Mouse (Mus musculus): ENCODE results near the gene Rsrc1. TPM values are rescaled to one million over a fixed set of nuclear protein-coding genes. Genes with fewer than 3 reads are reported as not detected.

Gene Rsrc1
- polyA plus RNA-seq, 2 experiments, result 3.1 to 8.7 TPM

DNA sequence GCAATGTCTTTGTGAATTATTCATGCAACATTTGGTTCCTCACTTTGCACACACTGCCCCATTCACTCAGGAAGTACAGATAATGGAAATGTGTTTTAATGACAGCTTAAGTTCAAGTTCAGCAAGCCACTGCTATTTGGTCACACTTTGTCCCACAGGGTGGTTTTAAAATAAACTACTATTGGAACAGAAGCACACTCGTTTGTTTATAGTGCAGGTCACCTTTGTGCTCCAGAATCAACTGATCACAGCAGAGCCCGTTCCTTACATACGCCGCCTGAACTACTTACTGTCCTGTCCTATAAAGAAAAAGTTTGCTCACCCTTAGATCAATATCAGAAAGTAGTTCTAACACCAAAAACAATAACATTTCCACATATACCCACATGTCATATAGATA, 341.2 kb downstream of the Rsrc1 start:
- Histone ChIP-seq H3K27ac (no peak overlapping the region), H3K36me3 (replicated peaks; ENCODE audit: control insufficient read depth, insufficient read depth, low read depth) (no peaks in the 10 kb centered on the region), H3K9ac (replicated peaks) (no peak overlapping the region), H3K4me1 (replicated peaks; ENCODE audit: control insufficient read depth in 2 of 2, insufficient read depth in 2 of 2, low read length in 1 of 2) (no peaks in the 10 kb centered on the region), H3K27me3 (ENCODE audit: control insufficient read depth, insufficient read depth, low read length) (no peaks in the 10 kb centered on the region), H3K4me3 (ENCODE audit: insufficient read depth in 1 of 2, low read depth in 2 of 2, low read length in 2 of 2) (no peak overlapping the region), H3K4me2 (ENCODE audit: low read depth) (no peak overlapping the region), H3K9me3 (ENCODE audit: control insufficient read depth, low read length) (no peaks in the 10 kb centered on the region)
- ATAC-seq (ENCODE audit: insufficient read depth) (no peak), DNase-seq (ENCODE audit: low read depth in 3 of 3, low spot score in 3 of 3) (no peak)
- TF ChIP-seq EP300 (IDR thresholded peaks at IDR 0.05; ENCODE audit: low read depth), result no peak
- no peak for TF ChIP-seq CTCF (IDR thresholded peaks at IDR 0.05; ENCODE audit: low read depth)
- 77% methylated on average over 4 of the region's 4 CpGs for WGBS (ENCODE audit: insufficient replicate concordance)

DNA sequence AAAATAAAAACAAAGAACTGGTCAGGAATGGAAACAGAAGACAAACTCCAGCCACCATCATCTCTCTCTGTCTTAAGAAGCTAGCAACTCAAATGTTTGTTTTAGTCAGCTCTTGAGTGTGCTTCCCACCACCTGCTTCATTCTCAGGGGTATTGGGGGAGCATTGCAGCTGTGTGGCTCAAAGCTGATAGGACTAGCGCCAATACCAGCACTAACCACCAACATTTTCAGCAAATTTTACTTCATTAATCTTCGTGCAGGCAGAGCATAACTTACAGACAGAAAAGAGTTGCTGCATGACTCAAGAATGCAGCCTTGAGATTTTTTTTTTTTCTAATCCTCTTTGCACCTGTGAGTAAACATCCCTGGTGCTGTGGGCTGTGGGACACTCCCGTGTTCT, 358.4 kb downstream of the Rsrc1 start:
- Histone ChIP-seq H3K4me2 (ENCODE audit: low read depth) (no peak overlapping the region), H3K9ac (replicated peaks) (no peak overlapping the region), H3K4me3 (ENCODE audit: insufficient read depth in 1 of 2, low read depth in 2 of 2, low read length in 2 of 2) (no peak overlapping the region), H3K9me3 (ENCODE audit: control insufficient read depth, low read length) (no peaks in the 10 kb centered on the region), H3K36me3 (replicated peaks; ENCODE audit: control insufficient read depth, insufficient read depth, low read depth) (no peaks in the 10 kb centered on the region), H3K4me1 (replicated peaks; ENCODE audit: control insufficient read depth in 2 of 2, insufficient read depth in 2 of 2, low read length in 1 of 2) (no peaks in the 10 kb centered on the region), H3K27me3 (ENCODE audit: control insufficient read depth, insufficient read depth, low read length) (no peaks in the 10 kb centered on the region), H3K27ac (no peak overlapping the region)
- ATAC-seq (ENCODE audit: insufficient read depth) (no peak), DNase-seq (ENCODE audit: low read depth in 3 of 3, low spot score in 3 of 3) (no peak)
- TF ChIP-seq EP300 (IDR thresholded peaks at IDR 0.05; ENCODE audit: low read depth) (no peak), CTCF (IDR thresholded peaks at IDR 0.05; ENCODE audit: low read depth) (no peak)
- 46% methylated on average over 3 of the region's 3 CpGs for WGBS (ENCODE audit: insufficient replicate concordance)

DNA sequence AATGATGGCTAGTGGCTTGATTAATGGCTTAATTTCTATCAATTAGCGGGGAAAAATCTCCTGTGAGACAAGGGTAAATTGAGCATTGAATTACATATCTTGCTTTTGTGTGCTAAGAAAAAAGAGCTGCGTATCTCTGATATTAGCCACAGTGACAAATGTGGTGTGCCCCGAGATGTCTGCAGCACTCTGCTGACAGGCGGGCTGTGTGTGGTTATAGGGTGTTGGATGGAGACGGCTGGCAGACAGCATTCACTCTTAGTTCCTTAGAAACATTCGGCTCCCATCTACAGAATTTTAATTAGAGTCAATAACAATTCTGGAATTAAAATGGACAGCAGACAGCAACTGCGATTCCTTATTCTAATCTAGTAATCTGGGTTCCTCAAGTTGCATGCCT, 359.7 kb downstream of the Rsrc1 start:
- Histone ChIP-seq H3K36me3 (replicated peaks; ENCODE audit: control insufficient read depth, insufficient read depth, low read depth) (no peaks in the 10 kb centered on the region), H3K27me3 (ENCODE audit: control insufficient read depth, insufficient read depth, low read length) (no peaks in the 10 kb centered on the region), H3K27ac (no peak overlapping the region), H3K4me3 (ENCODE audit: insufficient read depth in 1 of 2, low read depth in 2 of 2, low read length in 2 of 2) (no peak overlapping the region), H3K9me3 (ENCODE audit: control insufficient read depth, low read length) (no peaks in the 10 kb centered on the region), H3K9ac (replicated peaks) (no peak overlapping the region), H3K4me2 (ENCODE audit: low read depth) (no peak overlapping the region), H3K4me1 (replicated peaks; ENCODE audit: control insufficient read depth in 2 of 2, insufficient read depth in 2 of 2, low read length in 1 of 2) (no peaks in the 10 kb centered on the region)
- TF ChIP-seq EP300 (IDR thresholded peaks at IDR 0.05; ENCODE audit: low read depth) (no peak), CTCF (IDR thresholded peaks at IDR 0.05; ENCODE audit: low read depth) (no peak)
- no peak for ATAC-seq (ENCODE audit: insufficient read depth)
- no peak for DNase-seq (ENCODE audit: low read depth in 3 of 3, low spot score in 3 of 3)
- WGBS (ENCODE audit: insufficient replicate concordance), result 58% methylated on average over 7 of the region's 7 CpGs

DNA sequence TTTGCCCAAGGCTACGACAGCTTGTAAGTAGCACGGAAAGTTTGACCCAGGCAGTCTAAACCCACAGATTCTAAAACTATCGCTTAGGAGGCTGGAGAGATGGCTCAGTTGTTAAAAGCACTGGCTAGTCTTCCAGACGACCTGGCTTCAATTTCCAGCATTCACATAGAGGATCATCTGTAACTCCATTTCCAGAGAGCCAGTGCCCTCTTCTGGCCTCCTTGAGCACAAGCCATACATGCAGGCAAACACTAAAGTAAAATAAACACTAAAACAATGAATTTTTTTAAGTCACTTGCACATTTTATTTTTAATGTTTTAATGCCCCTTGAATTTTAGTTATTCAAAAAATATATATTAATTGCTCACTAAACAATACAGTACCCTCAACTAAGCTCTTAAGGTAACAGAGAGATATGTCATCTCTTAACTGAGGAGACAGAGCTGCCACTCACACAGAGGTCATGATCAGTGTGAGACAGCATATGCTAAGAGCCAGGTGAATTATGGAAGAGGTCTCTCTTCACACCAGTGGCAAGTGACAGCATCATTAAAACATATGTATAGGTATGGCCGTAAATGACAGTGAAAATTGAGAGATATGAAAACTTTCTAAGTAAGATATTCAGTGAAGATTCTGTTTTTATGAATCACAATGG, 361.9 kb downstream of the Rsrc1 start:
- Histone ChIP-seq H3K4me2 (ENCODE audit: low read depth) (no peak overlapping the region), H3K9me3 (ENCODE audit: control insufficient read depth, low read length) (no peaks in the 10 kb centered on the region), H3K9ac (replicated peaks) (no peak overlapping the region), H3K36me3 (replicated peaks; ENCODE audit: control insufficient read depth, insufficient read depth, low read depth) (no peaks in the 10 kb centered on the region), H3K27ac (no peak overlapping the region), H3K4me3 (ENCODE audit: insufficient read depth in 1 of 2, low read depth in 2 of 2, low read length in 2 of 2) (no peak overlapping the region), H3K4me1 (replicated peaks; ENCODE audit: control insufficient read depth in 2 of 2, insufficient read depth in 2 of 2, low read length in 1 of 2) (no peaks in the 10 kb centered on the region), H3K27me3 (ENCODE audit: control insufficient read depth, insufficient read depth, low read length) (no peaks in the 10 kb centered on the region)
- ATAC-seq (ENCODE audit: insufficient read depth) (no peak), DNase-seq (ENCODE audit: low read depth in 3 of 3, low spot score in 3 of 3) (no peak)
- 57% methylated on average over 5 of the region's 5 CpGs for WGBS (ENCODE audit: insufficient replicate concordance)
- TF ChIP-seq EP300 (IDR thresholded peaks at IDR 0.05; ENCODE audit: low read depth) (no peak), CTCF (IDR thresholded peaks at IDR 0.05; ENCODE audit: low read depth) (peak; percentile 43)

DNA sequence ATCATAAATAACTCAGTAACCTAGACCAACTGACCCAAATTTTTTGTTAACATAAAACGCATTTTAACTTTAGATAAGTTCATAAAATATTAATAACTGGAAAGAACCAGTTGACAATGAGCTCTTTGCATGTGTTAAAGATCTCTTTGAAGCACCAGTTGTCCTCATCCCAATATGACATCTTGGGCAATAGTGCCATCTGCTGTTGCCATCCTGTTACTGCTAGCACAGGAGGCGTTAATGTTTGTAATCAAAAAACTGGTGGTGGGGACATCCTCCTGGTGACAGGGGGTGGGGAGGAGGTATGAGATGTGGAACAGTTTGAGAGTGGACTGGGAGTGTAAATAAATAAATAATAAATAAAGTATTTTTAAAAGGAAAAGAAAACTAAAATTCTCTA, 363.4 kb downstream of the Rsrc1 start:
- Histone ChIP-seq H3K27me3 (ENCODE audit: control insufficient read depth, insufficient read depth, low read length) (no peaks in the 10 kb centered on the region), H3K4me2 (ENCODE audit: low read depth) (no peak overlapping the region), H3K9me3 (ENCODE audit: control insufficient read depth, low read length) (no peaks in the 10 kb centered on the region), H3K36me3 (replicated peaks; ENCODE audit: control insufficient read depth, insufficient read depth, low read depth) (no peaks in the 10 kb centered on the region), H3K4me1 (replicated peaks; ENCODE audit: control insufficient read depth in 2 of 2, insufficient read depth in 2 of 2, low read length in 1 of 2) (no peaks in the 10 kb centered on the region), H3K9ac (replicated peaks) (no peak overlapping the region), H3K27ac (no peak overlapping the region), H3K4me3 (ENCODE audit: insufficient read depth in 1 of 2, low read depth in 2 of 2, low read length in 2 of 2) (no peak overlapping the region)
- DNase-seq (ENCODE audit: low read depth in 3 of 3, low spot score in 3 of 3), result peak in 2 of 3 experiments; percentile 10 to 20
- TF ChIP-seq CTCF (IDR thresholded peaks at IDR 0.05; ENCODE audit: low read depth), result peak; percentile 70
- TF ChIP-seq EP300 (IDR thresholded peaks at IDR 0.05; ENCODE audit: low read depth), result no peak
- no peak for ATAC-seq (ENCODE audit: insufficient read depth)
- 3% methylated on average over 2 of the region's 2 CpGs for WGBS (ENCODE audit: insufficient replicate concordance)

Data from liver, embryonic 14.5 days (tissue).